Mouse (Mus musculus) heart, embryonic 13.5 days (tissue): ENCODE measurements around the gene Trim46. TPM values are rescaled to one million over a fixed set of nuclear protein-coding genes. Genes with fewer than 3 reads are reported as not detected.

Experiments
- ATAC-seq: fragments of 200-750 bp; cut with Nextera tagmentation; 2 replicates; pipeline ENCODE4 v1.8.0; 2017; ENCODE audit warnings: moderate TSS enrichment; ENCODE audit not compliant: insufficient number of reproducible peaks, low FRiP score, low TSS enrichment; ENCODE audit errors: extremely low read depth
- H3K27ac ChIP-seq: fragments of 300-500 bp; sonication (generic); replicated peaks from 2 replicates; pipeline ENCODE4 v1.5.1; 2015; ENCODE audit warnings: moderate library complexity, mild to moderate bottlenecking, inconsistent platforms
- H3K27me3 ChIP-seq: fragments of 300-500 bp; sonication (generic); replicated peaks from 2 replicates; pipeline ENCODE4 v1.6.1; 2015; ENCODE audit warnings: mild to moderate bottlenecking, inconsistent platforms
- H3K36me3 ChIP-seq: fragments of 300-500 bp; sonication (generic); 2 replicates; pipeline ENCODE4 v1.6.1; 2015; ENCODE audit warnings: mild to moderate bottlenecking, inconsistent platforms
- H3K4me1 ChIP-seq: fragments of 300-500 bp; sonication (generic); 2 replicates; pipeline ENCODE4 v1.6.1; 2015; ENCODE audit warnings: inconsistent platforms
- H3K4me2 ChIP-seq: fragments of 300-500 bp; sonication (generic); 2 replicates; pipeline ENCODE4 v1.6.1; 2015; ENCODE audit warnings: inconsistent platforms, mild to moderate bottlenecking, moderate library complexity
- H3K4me3 ChIP-seq: fragments of 300-500 bp; sonication (generic); 2 replicates; pipeline ENCODE4 v1.5.1; 2015; ENCODE audit warnings: moderate library complexity, mild to moderate bottlenecking, inconsistent platforms
- H3K9ac ChIP-seq: fragments of 300-500 bp; sonication (generic); 2 replicates; pipeline ENCODE4 v1.6.1; 2015; ENCODE audit warnings: inconsistent platforms, mild to moderate bottlenecking, moderate library complexity
- H3K9me3 ChIP-seq: fragments of 300-500 bp; sonication (generic); 2 replicates; pipeline ENCODE4 v1.6.1; 2016; ENCODE audit warnings: inconsistent platforms
- WGBS: fragments of 180-500 bp; shearing (Covaris S2); methylation state at CpG from one replicate; pipeline ENCODE4 v1.1.7; 2015; ENCODE audit warnings: mixed read lengths; 5-methylcytosine and 5-hydroxymethylcytosine counted together
- polyA plus RNA-seq: library from polyadenylated mRNA; unstranded; fragments of >200 nt; fragmentation: Nextera tagmentation; extraction: Ambion mirVana; gene quantifications from 2 replicates; pipeline ENCODE4 v1.2.1, GENCODE M21; 2015

Trim46 gene
- 0.70 and 0.76 TPM in 2 replicates for polyA plus RNA-seq

GRCm38 (mm10) chr3:89246261-89247100, at the start of gene Trim46:
Gene Trim46 (minus strand): TSS chr3:89246309.
- ATAC-seq: peak; percentile 56
- H3K9me3 ChIP-seq: no peaks in the 10 kb centered on the region
- peak within 1 kb of the TSS; percentile 82 for H3K27ac ChIP-seq
- peak within 1 kb of the TSS; percentile 91 for H3K4me2 ChIP-seq
- peak within 1 kb of the TSS; percentile 92 for H3K9ac ChIP-seq
- peak within 1 kb of the TSS; percentile 78 for H3K4me3 ChIP-seq
- peaks cover 27% of the 10 kb centered on the region for H3K36me3 ChIP-seq
- H3K27me3 ChIP-seq: peaks cover 30% of the 10 kb centered on the region
- H3K4me1 ChIP-seq: peaks cover 48% of the 10 kb centered on the region
- under 1% methylated on average over 42 of the region's 42 CpGs for WGBS

GRCm38 (mm10) chr3:89295685-89296230, 49.6 kb upstream of the Trim46 start:
- Histone ChIP-seq H3K27ac (no peak overlapping the region), H3K4me3 (no peak overlapping the region), H3K4me1 (no peaks in the 10 kb centered on the region; the same call in 1 of the 2 replicates), H3K27me3 (peaks cover 4% of the 10 kb centered on the region; the same call in 1 of the 2 replicates), H3K9ac (no peak overlapping the region), H3K4me2 (no peak overlapping the region), H3K36me3 (no peaks in the 10 kb centered on the region), H3K9me3 (no peaks in the 10 kb centered on the region)
- WGBS: 72% methylated on average over 8 of the region's 8 CpGs
- ATAC-seq: no peak

GRCm38 (mm10) chr3:89294195-89294594, 48.1 kb upstream of the Trim46 start:
- no peak for ATAC-seq

GRCm38 (mm10) chr3:89293247-89293918, 47.3 kb upstream of the Trim46 start:
- no peak overlapping the region for H3K4me2 ChIP-seq
- no peak overlapping the region for H3K9ac ChIP-seq
- no peak overlapping the region for H3K27ac ChIP-seq
- H3K4me3 ChIP-seq: no peak overlapping the region
- ATAC-seq: no peak
- peaks cover 5% of the 10 kb centered on the region; the same call in 1 of the 2 replicates for H3K4me1 ChIP-seq
- H3K27me3 ChIP-seq: no peaks in the 10 kb centered on the region
- no peaks in the 10 kb centered on the region for H3K36me3 ChIP-seq
- 84% methylated on average over 11 of the region's 11 CpGs for WGBS
- H3K9me3 ChIP-seq: no peaks in the 10 kb centered on the region

More at GRCm38 (mm10) chr3:89294195-89294594, 48.1 kb upstream of the Trim46 start:
- Histone ChIP-seq H3K27ac (no peak overlapping the region), H3K4me3 (no peak overlapping the region), H3K4me1 (no peaks in the 10 kb centered on the region), H3K36me3 (no peaks in the 10 kb centered on the region), H3K9me3 (no peaks in the 10 kb centered on the region), H3K4me2 (no peak overlapping the region), H3K27me3 (no peaks in the 10 kb centered on the region; the same call in 1 of the 2 replicates), H3K9ac (no peak overlapping the region)
- 65% methylated on average over 5 of the region's 5 CpGs for WGBS

GRCm38 (mm10) chr3:89292303-89292702, 46.2 kb upstream of the Trim46 start:
- Histone ChIP-seq H3K4me3 (no peak overlapping the region), H3K4me2 (no peak overlapping the region), H3K27ac (no peak overlapping the region), H3K4me1 (peaks cover 13% of the 10 kb centered on the region), H3K9me3 (no peaks in the 10 kb centered on the region), H3K36me3 (no peaks in the 10 kb centered on the region), H3K27me3 (no peaks in the 10 kb centered on the region; the same call in 1 of the 2 replicates), H3K9ac (no peak overlapping the region)
- no peak for ATAC-seq
- WGBS: 71% methylated on average over 5 of the region's 5 CpGs

GRCm38 (mm10) chr3:89291874-89292273, 45.8 kb upstream of the Trim46 start:
- Histone ChIP-seq H3K27me3 (no peaks in the 10 kb centered on the region; the same call in 1 of the 2 replicates), H3K9ac (no peak overlapping the region), H3K4me2 (no peak overlapping the region), H3K27ac (no peak overlapping the region), H3K36me3 (no peaks in the 10 kb centered on the region), H3K4me3 (no peak overlapping the region), H3K9me3 (no peaks in the 10 kb centered on the region), H3K4me1 (peaks cover 13% of the 10 kb centered on the region)
- WGBS: 40% methylated on average over 10 of the region's 10 CpGs
- no peak for ATAC-seq

GRCm38 (mm10) chr3:89288503-89288928, 42.4 kb upstream of the Trim46 start:
- ATAC-seq: no peak
- H3K27ac ChIP-seq: no peak overlapping the region
- no peak overlapping the region for H3K4me2 ChIP-seq
- H3K4me3 ChIP-seq: no peak overlapping the region
- no peak overlapping the region for H3K9ac ChIP-seq
- peaks cover 11% of the 10 kb centered on the region; the same call in 1 of the 2 replicates for H3K27me3 ChIP-seq
- peaks cover 13% of the 10 kb centered on the region for H3K4me1 ChIP-seq
- 22% methylated on average over 7 of the region's 7 CpGs for WGBS
- H3K36me3 ChIP-seq: no peaks in the 10 kb centered on the region
- no peaks in the 10 kb centered on the region for H3K9me3 ChIP-seq

- Histone ChIP-seq H3K27me3 (peaks cover 11% of the 10 kb centered on the region; the same call in 1 of the 2 replicates), H3K4me1 (peaks cover 13% of the 10 kb centered on the region), H3K27ac (peak overlapping the region; percentile 39; the same call in 1 of the 2 replicates), H3K4me2 (no peak overlapping the region), H3K9ac (no peak overlapping the region), H3K9me3 (no peaks in the 10 kb centered on the region), H3K4me3 (no peak overlapping the region), H3K36me3 (no peaks in the 10 kb centered on the region)
- ATAC-seq: no peak
- WGBS: 55% methylated on average over 5 of the region's 5 CpGs
Measured at GRCm38 (mm10) chr3:89287286-89287685, 41.2 kb upstream of the Trim46 start.

GRCm38 (mm10) chr3:89285526-89285925, 39.4 kb upstream of the Trim46 start:
- no peak for ATAC-seq
- WGBS: 34% methylated on average over 2 of the region's 2 CpGs
- no peaks in the 10 kb centered on the region for H3K9me3 ChIP-seq

GRCm38 (mm10) chr3:89284261-89284660, 38.2 kb upstream of the Trim46 start:
- Histone ChIP-seq H3K27ac (no peak overlapping the region), H3K9ac (no peak overlapping the region), H3K4me2 (no peak overlapping the region), H3K9me3 (no peaks in the 10 kb centered on the region), H3K36me3 (no peaks in the 10 kb centered on the region), H3K27me3 (peaks cover 17% of the 10 kb centered on the region; the same call in 1 of the 2 replicates), H3K4me3 (no peak overlapping the region), H3K4me1 (peaks cover 34% of the 10 kb centered on the region)
- ATAC-seq: no peak
- WGBS: 71% methylated on average over 3 of the region's 3 CpGs

More at GRCm38 (mm10) chr3:89285526-89285925, 39.4 kb upstream of the Trim46 start:
- H3K36me3 ChIP-seq: no peaks in the 10 kb centered on the region
- H3K4me1 ChIP-seq: peaks cover 25% of the 10 kb centered on the region
- no peak overlapping the region for H3K27ac ChIP-seq
- no peak overlapping the region for H3K9ac ChIP-seq
- no peak overlapping the region for H3K4me3 ChIP-seq
- H3K27me3 ChIP-seq: peaks cover 17% of the 10 kb centered on the region; the same call in 1 of the 2 replicates
- no peak overlapping the region for H3K4me2 ChIP-seq

- Histone ChIP-seq H3K4me2 (no peak overlapping the region), H3K9me3 (no peaks in the 10 kb centered on the region), H3K4me3 (no peak overlapping the region), H3K36me3 (no peaks in the 10 kb centered on the region), H3K27ac (no peak overlapping the region), H3K9ac (no peak overlapping the region), H3K27me3 (peaks cover 17% of the 10 kb centered on the region; the same call in 1 of the 2 replicates), H3K4me1 (peaks cover 37% of the 10 kb centered on the region)
- no peak for ATAC-seq
- 16% methylated on average over 4 of the region's 4 CpGs for WGBS
Measured at GRCm38 (mm10) chr3:89282291-89282643, 36.2 kb upstream of the Trim46 start.
